Mouse (Mus musculus): ENCODE measurements around the gene Ercc1. TPM values are rescaled to one million over a fixed set of nuclear protein-coding genes. Genes with fewer than 3 reads are reported as not detected.

Gene Ercc1
- polyA plus RNA-seq, 1 experiment from 2014 or later, result 114 TPM

DNA sequence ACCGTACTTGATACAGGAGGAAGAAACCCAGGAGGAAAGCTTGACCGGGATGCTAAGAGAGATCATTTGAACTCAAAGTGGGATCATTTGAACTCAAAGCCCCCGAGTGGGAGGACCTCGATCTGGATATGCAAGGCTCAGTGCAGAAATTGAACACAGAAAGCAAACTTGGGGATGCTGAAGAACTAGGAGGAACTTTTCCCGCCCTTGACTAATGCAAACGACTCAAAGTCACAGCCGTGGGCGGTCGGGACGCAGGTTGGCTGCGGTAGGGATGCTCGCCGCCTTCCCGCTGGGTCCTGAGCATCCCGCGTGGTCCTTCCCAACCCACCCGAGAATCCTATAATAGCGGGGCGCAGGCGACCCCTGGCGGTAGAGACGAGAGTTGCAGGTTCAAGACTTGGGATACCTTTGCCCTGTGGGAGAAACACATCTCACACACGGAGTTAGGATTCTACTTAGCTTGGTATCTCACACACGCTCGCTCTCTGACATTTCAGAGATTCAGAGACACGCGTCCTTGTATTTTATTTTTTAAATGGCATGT, 2.0 kb upstream of the Ercc1 start:
- peak overlapping the region; percentile 54 for H3K4me3 ChIP-seq
- H3K27me3 ChIP-seq, result peaks cover 33% of the 10 kb centered on the region
- no peak for ATAC-seq (ENCODE audit: low FRiP score, low read depth)
- H3K27ac ChIP-seq (replicated peaks), result no peak overlapping the region
- H3K9me3 ChIP-seq, result no peaks in the 10 kb centered on the region
- under 1% methylated on average over 27 of the region's 27 CpGs for WGBS
- peak overlapping the region; percentile 96 for H3K4me2 ChIP-seq (replicated peaks)
- no peaks in the 10 kb centered on the region for H3K36me3 ChIP-seq
- peaks cover 29% of the 10 kb centered on the region for H3K4me1 ChIP-seq
- peak overlapping the region; percentile 70 for H3K9ac ChIP-seq (replicated peaks)

DNA sequence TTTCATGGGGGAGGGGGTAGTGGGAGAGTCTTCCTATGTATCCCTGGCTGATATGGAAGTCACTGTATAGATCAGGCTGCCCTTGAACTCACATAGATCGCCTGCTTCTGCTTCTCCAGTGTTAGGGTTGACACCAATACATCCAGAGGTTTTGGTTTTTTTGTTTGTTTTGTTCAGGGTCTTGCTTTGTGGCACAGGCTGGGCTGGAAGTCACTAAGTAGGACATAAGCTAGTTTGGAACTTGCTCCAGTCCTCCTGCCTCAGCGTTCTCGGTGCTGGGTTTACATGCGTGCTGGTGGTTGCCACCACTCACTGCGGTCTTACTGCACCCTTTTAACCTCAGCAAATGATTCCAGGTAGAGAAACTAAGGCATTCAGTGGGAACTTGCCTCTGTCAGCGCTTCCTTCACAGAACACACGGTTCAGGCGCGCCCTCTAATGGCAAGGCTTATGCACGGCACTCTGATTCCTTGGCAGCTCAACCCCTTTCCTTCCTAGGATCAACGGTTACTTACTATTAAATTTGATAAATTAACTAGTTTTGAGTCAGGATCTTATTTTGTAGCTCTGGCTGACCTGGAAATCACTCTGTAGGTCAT, 1.3 kb upstream of the Ercc1 start:
- Histone ChIP-seq H3K36me3 (peaks cover 7% of the 10 kb centered on the region), H3K4me3 (no peak overlapping the region), H3K9ac (replicated peaks) (no peak overlapping the region), H3K4me2 (replicated peaks) (peak overlapping the region; percentile 96; the same call in 1 of the 2 replicates), H3K27ac (replicated peaks) (no peak overlapping the region), H3K27me3 (peaks cover 27% of the 10 kb centered on the region), H3K4me1 (peaks cover 29% of the 10 kb centered on the region), H3K9me3 (no peaks in the 10 kb centered on the region)
- no peak for ATAC-seq (ENCODE audit: low FRiP score, low read depth)
- 1% methylated on average over 11 of the region's 11 CpGs for WGBS

DNA sequence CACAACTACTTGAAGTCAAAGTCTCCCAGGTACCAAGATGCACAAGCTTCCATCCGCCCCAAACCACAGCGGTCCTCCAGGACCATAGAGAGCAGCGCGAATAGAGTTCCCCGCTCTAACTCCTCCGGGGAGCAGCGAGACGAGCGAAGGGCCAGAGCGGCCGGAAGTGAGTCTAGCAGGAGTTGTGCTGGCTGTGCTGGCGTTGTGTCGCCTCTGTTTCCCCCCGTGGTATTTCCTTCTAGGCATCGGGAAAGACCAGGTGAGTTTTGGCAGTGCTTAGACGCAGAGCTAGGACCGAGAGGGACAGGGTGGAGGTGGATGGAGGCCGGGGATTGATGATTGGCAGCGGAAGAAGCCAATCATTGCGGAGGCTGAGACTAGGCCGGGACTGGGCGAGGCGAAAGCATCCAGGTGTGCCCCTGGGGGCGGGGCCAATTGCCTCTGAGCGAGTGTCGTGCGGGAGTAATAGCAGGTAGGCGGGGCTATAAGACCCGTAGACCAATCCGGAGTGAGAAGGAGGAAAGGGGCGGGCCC, 427 bp downstream of the Ercc1 start:
- peaks cover 20% of the 10 kb centered on the region for H3K27me3 ChIP-seq
- H3K9me3 ChIP-seq, result no peaks in the 10 kb centered on the region
- H3K4me2 ChIP-seq (replicated peaks), result peak overlapping the region; percentile 82
- peak; percentile 93 for ATAC-seq (ENCODE audit: low FRiP score, low read depth)
- H3K4me1 ChIP-seq, result peaks cover 29% of the 10 kb centered on the region
- under 1% methylated on average over 31 of the region's 31 CpGs for WGBS
- peak overlapping the region; percentile 71 for H3K4me3 ChIP-seq
- peak overlapping the region; percentile 74 for H3K9ac ChIP-seq (replicated peaks)
- peaks cover 24% of the 10 kb centered on the region for H3K36me3 ChIP-seq
- H3K27ac ChIP-seq (replicated peaks), result peak overlapping the region; percentile 81

DNA sequence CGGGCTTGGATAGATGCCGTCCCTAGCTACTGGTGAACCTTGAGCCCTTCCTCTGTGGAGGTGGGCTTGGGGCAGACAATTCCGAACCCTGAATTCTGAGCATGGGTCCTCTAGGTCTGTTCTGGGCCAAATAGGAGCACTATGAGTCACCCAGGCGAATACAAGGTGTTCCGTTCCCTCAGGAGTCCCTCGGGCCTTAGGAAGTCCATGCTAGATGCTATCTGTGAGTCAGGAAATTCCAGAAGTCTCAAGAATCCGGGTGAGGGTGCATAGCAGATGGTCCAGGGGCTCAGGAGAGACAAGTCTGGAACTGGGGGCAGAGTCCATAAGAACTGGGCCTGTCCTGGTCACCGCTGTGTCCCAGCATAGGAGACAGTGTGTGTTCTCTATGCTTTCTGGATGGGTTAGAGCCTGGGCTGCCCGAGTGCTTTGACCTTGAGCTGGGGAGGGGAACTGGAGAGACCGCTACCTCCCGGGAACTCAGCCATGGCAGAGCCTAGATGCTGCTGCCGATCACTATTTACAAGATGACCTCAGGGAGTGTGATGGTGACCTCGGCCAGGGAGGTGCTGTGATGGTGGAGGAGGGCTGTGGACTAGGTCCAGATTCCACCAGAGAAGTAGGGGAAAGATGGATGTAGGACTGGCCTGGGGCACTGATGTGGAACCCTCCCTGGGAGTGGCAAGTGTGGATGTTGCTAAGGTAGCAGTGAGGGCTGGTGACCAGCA, 4.8 kb downstream of the Ercc1 start:
- no peak overlapping the region for H3K4me3 ChIP-seq
- peaks cover 64% of the 10 kb centered on the region for H3K36me3 ChIP-seq
- H3K27me3 ChIP-seq, result no peaks in the 10 kb centered on the region
- H3K4me1 ChIP-seq, result peaks cover 14% of the 10 kb centered on the region
- WGBS, result 89% methylated on average over 13 of the region's 13 CpGs
- no peak overlapping the region for H3K27ac ChIP-seq (replicated peaks)
- ATAC-seq (ENCODE audit: low FRiP score, low read depth), result no peak
- H3K9ac ChIP-seq (replicated peaks), result no peak overlapping the region
- no peaks in the 10 kb centered on the region for H3K9me3 ChIP-seq
- no peak overlapping the region for H3K4me2 ChIP-seq (replicated peaks)

DNA sequence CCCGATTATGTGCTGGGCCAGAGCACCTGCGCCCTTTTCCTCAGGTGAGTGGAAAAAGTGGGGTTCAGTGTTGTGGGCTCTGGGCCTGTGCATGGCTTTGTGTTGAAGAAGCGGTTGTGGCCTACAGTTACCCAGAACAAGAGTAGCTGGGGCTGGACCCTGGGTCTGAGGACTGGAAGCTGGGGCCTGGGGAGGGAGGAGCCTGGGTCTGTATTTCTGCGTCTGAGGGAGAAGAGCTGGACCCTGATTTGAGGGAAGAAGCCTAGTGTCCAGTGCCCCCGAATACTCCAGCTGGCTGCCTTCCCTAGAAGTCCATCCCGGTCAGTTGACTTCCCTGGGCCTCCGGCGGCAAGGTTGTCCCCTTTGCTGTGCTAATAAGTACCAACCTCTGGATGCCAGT, 5.6 kb downstream of the Ercc1 start:
- WGBS, result 98% methylated on average over 8 of the region's 8 CpGs
- H3K4me2 ChIP-seq (replicated peaks), result no peak overlapping the region
- no peaks in the 10 kb centered on the region for H3K9me3 ChIP-seq
- no peak for ATAC-seq (ENCODE audit: low FRiP score, low read depth)
- H3K27me3 ChIP-seq, result no peaks in the 10 kb centered on the region
- H3K9ac ChIP-seq (replicated peaks), result no peak overlapping the region
- H3K36me3 ChIP-seq, result peaks cover 72% of the 10 kb centered on the region
- H3K4me1 ChIP-seq, result peaks cover 9% of the 10 kb centered on the region
- H3K27ac ChIP-seq (replicated peaks), result no peak overlapping the region
- H3K4me3 ChIP-seq, result no peak overlapping the region

DNA sequence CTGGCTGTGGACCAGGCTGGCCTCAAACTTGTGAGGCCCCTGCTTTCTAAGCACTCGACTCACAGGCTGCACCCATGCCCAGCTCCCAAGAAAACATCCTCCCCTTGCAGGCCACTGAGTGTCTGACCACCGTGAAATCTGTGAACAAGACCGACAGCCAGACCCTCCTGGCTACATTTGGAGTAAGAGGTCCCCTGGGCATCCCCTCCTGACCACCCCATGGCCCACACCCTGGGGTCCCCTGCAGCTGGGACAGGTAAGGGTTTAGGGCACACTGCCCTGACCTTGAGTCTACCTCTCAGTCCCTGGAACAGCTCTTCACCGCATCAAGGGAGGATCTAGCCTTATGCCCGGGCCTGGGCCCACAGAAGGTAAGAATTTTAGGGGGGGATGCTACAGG, 10.4 kb downstream of the Ercc1 start:
- no peak for ATAC-seq (ENCODE audit: low FRiP score, low read depth)
- H3K9ac ChIP-seq (replicated peaks), result no peak overlapping the region
- no peak overlapping the region for H3K4me2 ChIP-seq (replicated peaks)
- H3K4me1 ChIP-seq, result peaks cover 13% of the 10 kb centered on the region
- 89% methylated on average over 5 of the region's 5 CpGs for WGBS
- no peaks in the 10 kb centered on the region for H3K27me3 ChIP-seq
- H3K4me3 ChIP-seq, result no peak overlapping the region
- H3K36me3 ChIP-seq, result peaks cover 68% of the 10 kb centered on the region
- no peaks in the 10 kb centered on the region for H3K9me3 ChIP-seq
- H3K27ac ChIP-seq (replicated peaks), result no peak overlapping the region

DNA sequence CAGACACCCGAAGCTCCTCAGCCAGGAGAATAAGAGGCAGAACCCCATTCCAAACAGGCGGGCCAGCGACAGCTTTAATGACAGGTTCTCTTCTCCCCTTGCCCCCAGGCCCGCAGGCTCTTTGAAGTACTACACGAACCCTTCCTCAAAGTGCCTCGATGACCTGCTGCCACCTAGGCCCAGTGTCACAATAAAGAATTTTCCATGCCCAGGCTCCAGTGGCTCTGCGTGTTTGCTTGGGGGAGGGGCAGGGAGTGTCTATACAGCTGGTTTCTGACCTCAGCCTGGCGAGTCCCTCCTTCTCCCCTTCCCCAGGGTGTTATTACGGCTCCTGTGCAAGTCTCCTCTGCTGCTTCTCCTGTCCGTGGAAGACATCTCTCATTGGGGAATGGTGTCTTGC, 11.7 kb downstream of the Ercc1 start:
- Histone ChIP-seq H3K27ac (replicated peaks) (no peak overlapping the region), H3K9me3 (no peaks in the 10 kb centered on the region), H3K9ac (replicated peaks) (no peak overlapping the region), H3K27me3 (peaks cover 4% of the 10 kb centered on the region; the same call in 1 of the 2 replicates), H3K4me2 (replicated peaks) (no peak overlapping the region), H3K4me1 (peaks cover 26% of the 10 kb centered on the region), H3K36me3 (peaks cover 57% of the 10 kb centered on the region), H3K4me3 (no peak overlapping the region)
- 78% methylated on average over 10 of the region's 10 CpGs for WGBS
- ATAC-seq (ENCODE audit: low FRiP score, low read depth), result no peak

DNA sequence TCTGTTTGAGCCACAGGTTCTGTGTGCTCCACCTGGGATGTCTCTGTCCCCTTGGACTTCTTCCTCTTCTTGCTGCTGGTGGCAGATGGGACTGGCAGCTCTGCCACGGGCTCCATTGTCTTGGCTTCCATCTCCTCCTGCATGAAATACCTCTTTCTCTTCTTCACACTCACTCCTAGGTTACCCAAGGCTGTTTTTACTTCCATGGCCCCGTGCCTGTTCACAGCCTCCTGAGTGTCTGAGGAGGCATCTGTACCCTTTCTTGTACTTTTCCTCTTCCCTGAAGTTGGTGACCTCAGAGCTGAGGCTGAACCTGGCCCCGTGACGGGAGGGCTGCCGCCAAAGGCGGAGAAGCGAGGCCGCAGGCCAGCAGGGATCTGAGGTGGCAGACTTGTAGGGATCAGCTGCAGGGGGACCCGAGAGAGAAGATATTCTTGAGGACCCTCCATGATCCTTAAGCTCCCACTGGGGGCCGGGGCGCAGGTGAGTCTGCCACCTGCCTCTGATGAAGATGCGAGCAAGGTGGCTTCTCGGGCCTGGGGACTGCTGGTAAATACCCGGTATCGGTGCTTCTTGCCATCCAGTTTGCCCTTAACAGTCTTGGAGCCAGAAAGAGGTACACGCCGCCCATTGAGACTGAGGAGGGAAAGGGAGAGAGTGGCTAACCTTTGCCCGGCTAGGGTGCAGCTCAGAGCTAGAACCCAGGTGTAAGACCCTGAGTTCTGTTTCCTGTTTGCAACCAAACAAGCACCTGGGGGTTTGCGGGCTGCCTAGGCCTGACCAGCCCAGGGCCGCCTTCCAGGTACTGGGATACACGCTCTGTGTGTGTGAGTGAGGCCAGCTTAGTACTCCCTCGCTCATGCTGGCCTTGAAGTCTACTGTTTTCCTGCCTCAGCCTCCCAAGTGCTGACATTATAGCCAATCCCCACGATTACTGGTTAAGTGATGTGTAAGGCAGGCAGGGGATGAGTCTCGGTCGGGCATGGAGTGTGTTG, 13.1 kb downstream of the Ercc1 start:
- no peaks in the 10 kb centered on the region for H3K9me3 ChIP-seq
- H3K4me3 ChIP-seq, result peak overlapping the region; percentile 77
- H3K9ac ChIP-seq (replicated peaks), result 0 out of 2 replicates have a peak overlapping the region, but pooled peaks have one; percentile 4
- peaks cover 39% of the 10 kb centered on the region for H3K4me1 ChIP-seq
- 90% methylated on average over 25 of the region's 25 CpGs for WGBS
- no peak overlapping the region for H3K27ac ChIP-seq (replicated peaks)
- no peak for ATAC-seq (ENCODE audit: low FRiP score, low read depth)
- peaks cover 44% of the 10 kb centered on the region for H3K36me3 ChIP-seq
- peaks cover 18% of the 10 kb centered on the region for H3K27me3 ChIP-seq
- peak overlapping the region; percentile 95 for H3K4me2 ChIP-seq (replicated peaks)

DNA sequence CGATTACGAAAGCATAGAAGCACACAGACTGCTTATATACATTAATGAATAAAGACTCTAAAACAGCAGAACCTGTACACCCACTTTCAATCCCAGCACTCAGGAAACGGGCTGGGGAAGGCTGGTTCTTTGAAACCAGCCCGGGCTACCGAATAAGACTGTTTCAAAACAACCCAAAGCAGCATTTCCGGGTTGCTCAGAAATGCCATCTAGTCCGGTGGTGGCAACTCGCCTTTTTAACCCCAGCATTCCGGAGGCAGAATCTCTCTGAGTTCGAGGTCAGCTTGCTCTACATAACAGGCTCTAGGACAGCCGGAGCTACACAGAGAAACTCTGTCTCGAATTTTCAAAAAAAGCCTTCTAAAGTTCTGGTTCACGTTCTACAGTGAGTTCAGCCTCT, 14.1 kb downstream of the Ercc1 start:
- no peaks in the 10 kb centered on the region for H3K9me3 ChIP-seq
- peak overlapping the region; percentile 68 for H3K9ac ChIP-seq (replicated peaks)
- H3K27me3 ChIP-seq, result peaks cover 20% of the 10 kb centered on the region
- no peak overlapping the region for H3K27ac ChIP-seq (replicated peaks)
- peaks cover 39% of the 10 kb centered on the region for H3K4me1 ChIP-seq
- peaks cover 34% of the 10 kb centered on the region for H3K36me3 ChIP-seq
- H3K4me3 ChIP-seq, result peak overlapping the region; percentile 77
- no peak for ATAC-seq (ENCODE audit: low FRiP score, low read depth)
- H3K4me2 ChIP-seq (replicated peaks), result peak overlapping the region; percentile 95
- WGBS, result 20% methylated on average over 13 of the region's 13 CpGs

DNA sequence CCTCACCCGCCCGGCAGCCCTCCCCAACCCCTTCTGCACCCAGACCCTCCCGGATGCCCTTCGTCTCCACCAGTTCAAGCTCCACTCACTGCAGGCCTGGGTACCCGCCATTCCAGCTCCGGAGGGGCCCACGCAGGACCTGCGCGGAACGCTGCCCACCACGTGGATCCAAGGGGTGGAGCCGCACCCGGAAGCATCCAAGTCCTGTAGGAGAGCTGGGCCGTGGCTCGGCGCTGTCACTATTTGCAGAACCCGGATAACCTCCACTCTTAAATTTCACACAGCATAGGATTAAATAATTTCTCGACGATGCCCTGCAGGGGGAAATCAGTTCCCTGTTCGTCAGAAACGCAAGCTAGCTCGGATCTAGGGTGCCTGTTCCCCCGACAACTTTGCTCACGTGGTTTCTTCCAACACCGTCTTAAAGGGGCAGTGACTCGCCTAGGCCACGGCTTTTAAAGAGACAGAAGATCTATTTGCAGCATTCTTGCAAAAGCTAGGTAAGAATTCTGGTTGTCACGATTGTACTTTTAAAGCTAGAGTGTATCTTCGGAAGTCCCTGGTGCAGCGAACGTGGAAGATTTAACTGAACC, 14.8 kb downstream of the Ercc1 start, which contains the start of the genes Cd3eap and Ppp1r13l:
Cd3eap (minus strand) TSS at position 185 of the 593 bp plus-strand sequence.
Ppp1r13l (plus strand) TSS at position 451 of the 593 bp plus-strand sequence.
- Histone ChIP-seq H3K9ac (replicated peaks) (peak within 1 kb of the TSS; percentile 68), H3K27ac (replicated peaks) (peak within 1 kb of the TSS; percentile 52; the same call in 1 of the 2 replicates), H3K9me3 (no peaks in the 10 kb centered on the region), H3K4me3 (peak within 1 kb of the TSS; percentile 77), H3K27me3 (peaks cover 20% of the 10 kb centered on the region), H3K4me1 (peaks cover 39% of the 10 kb centered on the region), H3K4me2 (replicated peaks) (peak within 1 kb of the TSS; percentile 95), H3K36me3 (peaks cover 28% of the 10 kb centered on the region)
- under 1% methylated on average over 31 of the region's 31 CpGs for WGBS
- peak; percentile 70 for ATAC-seq (ENCODE audit: low FRiP score, low read depth)

Measured in midbrain, embryonic 12.5 days (tissue).